Comparison of ENCODE assay signal across 8 mouse cellular contexts in the genomic region with DNA sequence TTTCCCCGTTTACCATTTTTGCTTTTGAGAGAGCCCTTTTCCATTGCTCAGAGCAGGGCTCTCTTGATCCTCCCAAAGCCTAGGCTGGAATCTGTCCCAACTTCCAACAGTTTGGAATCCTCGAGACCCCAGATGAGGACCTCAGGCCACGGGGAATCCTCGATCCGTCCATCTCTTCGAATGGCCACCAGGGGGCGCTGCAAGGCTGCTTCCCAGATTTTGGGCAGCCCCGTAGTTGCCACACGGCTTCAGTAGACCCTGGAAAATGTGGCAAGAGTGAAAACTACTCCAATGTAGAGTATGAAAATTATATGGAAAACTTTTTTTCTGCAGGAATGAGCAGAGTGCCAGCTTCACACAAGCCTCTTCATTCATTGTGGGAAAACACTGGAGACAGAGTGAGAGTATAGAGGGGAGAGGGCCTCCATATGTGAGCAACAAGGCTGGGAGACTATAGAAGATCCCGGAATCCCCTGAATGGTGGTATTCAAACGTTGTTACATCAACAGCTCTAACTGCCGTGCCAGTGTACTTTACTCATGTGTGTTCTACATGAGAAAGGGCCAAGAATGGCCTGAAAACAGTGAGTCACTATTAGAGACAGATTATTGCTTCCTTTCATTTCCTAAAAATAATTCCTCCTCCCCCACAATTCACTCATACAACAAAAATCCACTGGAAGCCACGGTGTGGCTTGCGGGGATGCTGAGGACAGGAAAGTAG. TPM values are rescaled to one million over a fixed set of nuclear protein-coding genes. Genes with fewer than 3 reads are reported as not detected.
A peak's percentile ranks its signal among the peaks of the same experiment; 100 is the strongest.
DNase-seq lines count a peak whose midpoint lies in the region; ATAC-seq and TF ChIP-seq lines count a peak whose summit lies in the region.

Pdzd9 (minus strand) TSS at position 191 of the 723 bp plus-strand sequence.

- peaks cover 18% of the 10 kb centered on the region for H3K27me3 ChIP-seq in G1E (ENCODE audit: insufficient read depth, low read length)
- H3K27me3 ChIP-seq in forebrain, embryonic 16.5 days (replicated peaks; ENCODE audit: control insufficient read depth, insufficient read depth, low read length) = no peaks in the 10 kb centered on the region

- H3K4me2 ChIP-seq in forebrain, embryonic 16.5 days (ENCODE audit: low read length) = no peak within 1 kb of the TSS

- H3K4me3 ChIP-seq in G1E (ENCODE audit: low read depth, low read length) = no peak within 1 kb of the TSS
- H3K4me3 ChIP-seq in forebrain, embryonic 16.5 days (replicated peaks; ENCODE audit: low read length) = no peak within 1 kb of the TSS

- DNase-seq in G1E (ENCODE audit: low spot score) = no peak
- peak; percentile 47 for DNase-seq in cerebellum, adult 11-12 months
- peak; percentile 86 for DNase-seq in heart, postnatal 4 days
- peak; percentile 19 for DNase-seq in layer of hippocampus, adult 9-11 months
- DNase-seq in lung, postnatal 14 days = peak; percentile 84
- DNase-seq in ovary, postnatal 36 days (ENCODE audit: low spot score) = peak; percentile 71
- peak; percentile 70 for DNase-seq in thymus, postnatal 25 days

- H3K9me3 ChIP-seq in G1E (replicated peaks) = no peaks in the 10 kb centered on the region
- H3K9me3 ChIP-seq in forebrain, embryonic 16.5 days (ENCODE audit: control insufficient read depth, low read length) = no peaks in the 10 kb centered on the region

- WGBS in forebrain, embryonic 16.5 days = 20% methylated on average over 14 of the region's 14 CpGs

- TF ChIP-seq CTCF in G1E (IDR thresholded peaks at IDR 0.05; ENCODE audit: low read depth, low read length) = peak; percentile 72

- H3K27ac ChIP-seq in forebrain, embryonic 16.5 days (ENCODE audit: low read length) = no peak within 1 kb of the TSS

- H3K36me3 ChIP-seq in G1E (replicated peaks) = peaks cover 8% of the 10 kb centered on the region
- H3K36me3 ChIP-seq in forebrain, embryonic 16.5 days (ENCODE audit: control insufficient read depth, insufficient read depth) = no peaks in the 10 kb centered on the region

- no peak; the same call in 1 of the 2 replicates for ATAC-seq in G1E (ENCODE audit: extremely low read depth, insufficient number of reproducible peaks, low FRiP score, poor library complexity, severe bottlenecking)
- ATAC-seq in forebrain, embryonic 16.5 days = peak; percentile 80

- H3K4me1 ChIP-seq in G1E (ENCODE audit: insufficient read depth, low read depth, low read length) = peaks cover 18% of the 10 kb centered on the region
- 0 out of 2 replicates have a peak, but pooled peaks cover 2% of the 10 kb centered on the region for H3K4me1 ChIP-seq in forebrain, embryonic 16.5 days (replicated peaks; ENCODE audit: control insufficient read depth, insufficient read depth, low read length)

- H3K9ac ChIP-seq in forebrain, embryonic 16.5 days (replicated peaks; ENCODE audit: low read depth, low read length) = no peak within 1 kb of the TSS

RNA-seq across cellular contexts. Expression of gene Pdzd9, which starts in this region (rescaled TPM):
- total RNA-seq in G1E (2014; fragmentation: Nextera tagmentation) (not detected in 2 replicates), G1E (2017) (0.38 and 0.46 TPM in 2 replicates)
- not detected in 2 replicates for polyA plus RNA-seq in G1E (2012)
- polyA plus RNA-seq in forebrain, embryonic 16.5 days (2015; fragmentation: Nextera tagmentation; extraction: Ambion mirVana) = 0.24 and 0.35 TPM in 2 replicates
- total RNA-seq in heart, postnatal 4 days (2021) = not detected

Comparison
In these comparisons a context has a peak if more than half of its experiments do, and no peak if none do; other contexts are left out.
1. Peak in ATAC-seq in forebrain, embryonic 16.5 days; RNA of the gene not detected or under 1 TPM.
2. Peak in DNase-seq in heart, postnatal 4 days; RNA of the gene not detected or under 1 TPM.